Mouse (Mus musculus): ENCODE data around the gene Amn1. TPM values are rescaled to one million over a fixed set of nuclear protein-coding genes. Genes with fewer than 3 reads are reported as not detected.
A peak's percentile ranks its signal among the peaks of the same experiment; 100 is the strongest.
"Not testable (repeated sequence)": the region's sequence is repeated elsewhere in the genome, so short reads cannot be mapped to it uniquely, and the experiment has no call there.

Amn1 gene
- 40.2 and 45.1 TPM in 2 replicates for polyA plus RNA-seq (2016; fragmentation: Nextera tagmentation; extraction: Ambion mirVana)

- Histone ChIP-seq H3K9me3 (no peaks in the 10 kb centered on the region), H3K4me1 (peaks cover 14% of the 10 kb centered on the region), H3K27me3 (replicated peaks; ENCODE audit: low read depth, poor library complexity, severe bottlenecking) (no peaks in the 10 kb centered on the region), H3K36me3 (replicated peaks) (peaks cover 27% of the 10 kb centered on the region), H3K27ac (replicated peaks) (peak within 1 kb of the TSS; percentile 97), H3K4me3 (peak within 1 kb of the TSS; percentile 78)
- WGBS = under 1% methylated on average over 34 of the region's 34 CpGs
- peak; percentile 96 for DNase-seq (ENCODE audit: low spot score)
Observed at GRCm38 (mm10) chr6:149188041-149188924, at the start of gene Amn1. Gene Amn1, minus strand, starts transcription at chr6:149188712.

- no peak overlapping the region for H3K27ac ChIP-seq (replicated peaks)
- H3K4me1 ChIP-seq = no peaks in the 10 kb centered on the region
- no peak overlapping the region for H3K4me3 ChIP-seq
- WGBS = 81% methylated on average over 2 of the region's 2 CpGs
- DNase-seq (ENCODE audit: low spot score) = no peak
- no peaks in the 10 kb centered on the region for H3K36me3 ChIP-seq (replicated peaks)
- H3K27me3 ChIP-seq (replicated peaks; ENCODE audit: low read depth, poor library complexity, severe bottlenecking) = no peaks in the 10 kb centered on the region
- no peaks in the 10 kb centered on the region for H3K9me3 ChIP-seq
Observed at GRCm38 (mm10) chr6:149236807-149237206, 48.3 kb upstream of the Amn1 start.

- Histone ChIP-seq H3K4me1 (no peaks in the 10 kb centered on the region), H3K36me3 (replicated peaks) (no peaks in the 10 kb centered on the region)
Observed at GRCm38 (mm10) chr6:149233918-149234317, 45.4 kb upstream of the Amn1 start.

GRCm38 (mm10) chr6:149224751-149225150 is 36.2 kb upstream of the Amn1 start:
- H3K4me1 ChIP-seq = no peaks in the 10 kb centered on the region
- DNase-seq (ENCODE audit: low spot score) = no peak
- H3K27me3 ChIP-seq (replicated peaks; ENCODE audit: low read depth, poor library complexity, severe bottlenecking) = no peaks in the 10 kb centered on the region
- 98% methylated on average over 4 of the region's 4 CpGs for WGBS
- H3K27ac ChIP-seq (replicated peaks) = no peak overlapping the region
- H3K9me3 ChIP-seq = no peaks in the 10 kb centered on the region
- H3K36me3 ChIP-seq (replicated peaks) = no peaks in the 10 kb centered on the region
- no peak overlapping the region for H3K4me3 ChIP-seq

More at GRCm38 (mm10) chr6:149233918-149234317, 45.4 kb upstream of the Amn1 start:
- DNase-seq (ENCODE audit: low spot score) = no peak
- H3K27me3 ChIP-seq (replicated peaks; ENCODE audit: low read depth, poor library complexity, severe bottlenecking) = no peaks in the 10 kb centered on the region
- H3K4me3 ChIP-seq = no peak overlapping the region
- WGBS = 88% methylated on average over 3 of the region's 3 CpGs
- H3K9me3 ChIP-seq = no peaks in the 10 kb centered on the region
- no peak overlapping the region for H3K27ac ChIP-seq (replicated peaks)

- Histone ChIP-seq H3K27me3 (replicated peaks; ENCODE audit: low read depth, poor library complexity, severe bottlenecking) (no peaks in the 10 kb centered on the region), H3K4me1 (no peaks in the 10 kb centered on the region), H3K27ac (replicated peaks) (no peak overlapping the region), H3K9me3 (no peaks in the 10 kb centered on the region), H3K36me3 (replicated peaks) (no peaks in the 10 kb centered on the region), H3K4me3 (no peak overlapping the region)
- no peak for DNase-seq (ENCODE audit: low spot score)
Observed at GRCm38 (mm10) chr6:149221296-149221695, 32.8 kb upstream of the Amn1 start.

GRCm38 (mm10) chr6:149198572-149198971 is 10.1 kb upstream of the Amn1 start:
- no peak overlapping the region for H3K4me3 ChIP-seq

GRCm38 (mm10) chr6:149197116-149197515 is 8.6 kb upstream of the Amn1 start:
- no peak for DNase-seq (ENCODE audit: low spot score)
- Histone ChIP-seq H3K4me3 (no peak overlapping the region), H3K27ac (replicated peaks) (no peak overlapping the region), H3K4me1 (no peaks in the 10 kb centered on the region), H3K36me3 (replicated peaks) (no peaks in the 10 kb centered on the region), H3K27me3 (replicated peaks; ENCODE audit: low read depth, poor library complexity, severe bottlenecking) (no peaks in the 10 kb centered on the region), H3K9me3 (no peaks in the 10 kb centered on the region)
- 78% methylated on average over 3 of the region's 3 CpGs for WGBS

More at GRCm38 (mm10) chr6:149198572-149198971, 10.1 kb upstream of the Amn1 start:
- no peaks in the 10 kb centered on the region for H3K36me3 ChIP-seq (replicated peaks)
- H3K4me1 ChIP-seq = no peaks in the 10 kb centered on the region
- H3K9me3 ChIP-seq = no peaks in the 10 kb centered on the region
- no peak for DNase-seq (ENCODE audit: low spot score)
- H3K27ac ChIP-seq (replicated peaks) = no peak overlapping the region
- H3K27me3 ChIP-seq (replicated peaks; ENCODE audit: low read depth, poor library complexity, severe bottlenecking) = no peaks in the 10 kb centered on the region

GRCm38 (mm10) chr6:149193276-149193905 is 4.9 kb upstream of the Amn1 start:
- 77% methylated on average over 5 of the region's 5 CpGs for WGBS
- Histone ChIP-seq H3K36me3 (replicated peaks) (no peaks in the 10 kb centered on the region), H3K4me1 (no peaks in the 10 kb centered on the region), H3K4me3 (no peak overlapping the region), H3K9me3 (no peaks in the 10 kb centered on the region), H3K27me3 (replicated peaks; ENCODE audit: low read depth, poor library complexity, severe bottlenecking) (no peaks in the 10 kb centered on the region), H3K27ac (replicated peaks) (no peak overlapping the region)
- no peak for DNase-seq (ENCODE audit: low spot score)

GRCm38 (mm10) chr6:149191951-149192350 is 3.4 kb upstream of the Amn1 start:
- H3K4me3 ChIP-seq; H3K9me3 ChIP-seq; H3K4me1 ChIP-seq; H3K27ac ChIP-seq (replicated peaks); DNase-seq (ENCODE audit: low spot score); H3K36me3 ChIP-seq (replicated peaks); H3K27me3 ChIP-seq (replicated peaks; ENCODE audit: low read depth, poor library complexity, severe bottlenecking): not testable (repeated sequence)
- 84% methylated on average over 5 of the region's 5 CpGs for WGBS

- Histone ChIP-seq H3K4me1 (peaks cover 14% of the 10 kb centered on the region), H3K27ac (replicated peaks) (peak overlapping the region; percentile 97; the same call in 1 of the 2 replicates)
Observed at GRCm38 (mm10) chr6:149189340-149189922, 919 bp upstream of the Amn1 start.

GRCm38 (mm10) chr6:149188925-149189257 is 379 bp upstream of the Amn1 start:
- WGBS = 35% methylated on average over 8 of the region's 8 CpGs
- Histone ChIP-seq H3K4me1 (peaks cover 14% of the 10 kb centered on the region), H3K27me3 (replicated peaks; ENCODE audit: low read depth, poor library complexity, severe bottlenecking) (no peaks in the 10 kb centered on the region), H3K27ac (replicated peaks) (peak overlapping the region; percentile 97), H3K9me3 (no peaks in the 10 kb centered on the region), H3K4me3 (peak overlapping the region; percentile 78), H3K36me3 (replicated peaks) (peaks cover 20% of the 10 kb centered on the region)
- no peak for DNase-seq (ENCODE audit: low spot score)

More at GRCm38 (mm10) chr6:149189340-149189922, 919 bp upstream of the Amn1 start:
- Histone ChIP-seq H3K9me3 (no peaks in the 10 kb centered on the region), H3K27me3 (replicated peaks; ENCODE audit: low read depth, poor library complexity, severe bottlenecking) (no peaks in the 10 kb centered on the region), H3K4me3 (no peak overlapping the region), H3K36me3 (replicated peaks) (peaks cover 15% of the 10 kb centered on the region)
- WGBS = 95% methylated on average over 16 of the region's 16 CpGs
- no peak for DNase-seq (ENCODE audit: low spot score)

GRCm38 (mm10) chr6:149187371-149187770 is 1.1 kb downstream of the Amn1 start:
- 77% methylated on average over 1 of the region's 1 CpGs for WGBS

More at GRCm38 (mm10) chr6:149187371-149187770, 1.1 kb downstream of the Amn1 start:
- peaks cover 36% of the 10 kb centered on the region for H3K36me3 ChIP-seq (replicated peaks)
- H3K4me1 ChIP-seq = peaks cover 14% of the 10 kb centered on the region
- H3K4me3 ChIP-seq = peak overlapping the region; percentile 78
- H3K9me3 ChIP-seq = peaks cover 3% of the 10 kb centered on the region; the same call in 1 of the 2 replicates
- no peaks in the 10 kb centered on the region for H3K27me3 ChIP-seq (replicated peaks; ENCODE audit: low read depth, poor library complexity, severe bottlenecking)
- peak overlapping the region; percentile 97 for H3K27ac ChIP-seq (replicated peaks)
- DNase-seq (ENCODE audit: low spot score) = no peak

All from embryonic facial prominence, embryonic 10.5 days (tissue).